Mouse (Mus musculus): ENCODE measurements at regions not wholly inside any gene's neighbourhood (a gene's known extent, or its start where the extent isn't known, plus 50 kb on each side); places are given as distances from the start of the nearest gene placed in this dataset.

GRCm38 (mm10) chr7:95787543-95787942 is 383.5 kb upstream of the Tenm4 start:
- 86% methylated on average over 1 of the region's 1 CpGs for WGBS
- ATAC-seq (ENCODE audit: low read depth) = no peak
- Histone ChIP-seq H3K9me3 (ENCODE audit: control insufficient read depth, low read length) (no peaks in the 10 kb centered on the region), H3K27ac (ENCODE audit: low read length) (no peak overlapping the region), H3K9ac (ENCODE audit: low read length) (no peak overlapping the region), H3K36me3 (ENCODE audit: control insufficient read depth, insufficient read depth, low read length) (no peaks in the 10 kb centered on the region), H3K4me2 (ENCODE audit: low read depth, low read length) (no peak overlapping the region), H3K4me3 (ENCODE audit: low read length) (no peak overlapping the region), H3K27me3 (ENCODE audit: control insufficient read depth, insufficient read depth, low read depth, low read length) (no peaks in the 10 kb centered on the region), H3K4me1 (replicated peaks; ENCODE audit: control insufficient read depth, insufficient read depth, low read length) (no peaks in the 10 kb centered on the region)

- Histone ChIP-seq H3K36me3 (ENCODE audit: control insufficient read depth, insufficient read depth, low read length) (no peaks in the 10 kb centered on the region), H3K4me2 (ENCODE audit: low read depth, low read length) (no peak overlapping the region)
- WGBS = 59% methylated on average over 3 of the region's 3 CpGs
These were observed 383.1 kb upstream of the Tenm4 start for GRCm38 (mm10) chr7:95787951-95788350.

GRCm38 (mm10) chr7:95789424-95789823 is 381.6 kb upstream of the Tenm4 start:
- WGBS = 48% methylated on average over 5 of the region's 5 CpGs
- ATAC-seq (ENCODE audit: low read depth) = no peak
- H3K27ac ChIP-seq (ENCODE audit: low read length) = no peak overlapping the region

More at GRCm38 (mm10) chr7:95787951-95788350, 383.1 kb upstream of the Tenm4 start:
- Histone ChIP-seq H3K9ac (ENCODE audit: low read length) (no peak overlapping the region), H3K9me3 (ENCODE audit: control insufficient read depth, low read length) (no peaks in the 10 kb centered on the region), H3K4me1 (replicated peaks; ENCODE audit: control insufficient read depth, insufficient read depth, low read length) (no peaks in the 10 kb centered on the region), H3K27me3 (ENCODE audit: control insufficient read depth, insufficient read depth, low read depth, low read length) (no peaks in the 10 kb centered on the region), H3K27ac (ENCODE audit: low read length) (no peak overlapping the region), H3K4me3 (ENCODE audit: low read length) (no peak overlapping the region)
- ATAC-seq (ENCODE audit: low read depth) = no peak

GRCm38 (mm10) chr7:95799022-95799421 is 372.0 kb upstream of the Tenm4 start:
- WGBS = 30% methylated on average over 3 of the region's 3 CpGs
- Histone ChIP-seq H3K4me3 (ENCODE audit: low read length) (no peak overlapping the region), H3K27ac (ENCODE audit: low read length) (peak overlapping the region; percentile 44), H3K9ac (ENCODE audit: low read length) (no peak overlapping the region), H3K36me3 (ENCODE audit: control insufficient read depth, insufficient read depth, low read length) (no peaks in the 10 kb centered on the region), H3K4me2 (ENCODE audit: low read depth, low read length) (no peak overlapping the region), H3K9me3 (ENCODE audit: control insufficient read depth, low read length) (no peaks in the 10 kb centered on the region), H3K27me3 (ENCODE audit: control insufficient read depth, insufficient read depth, low read depth, low read length) (no peaks in the 10 kb centered on the region), H3K4me1 (replicated peaks; ENCODE audit: control insufficient read depth, insufficient read depth, low read length) (0 out of 2 replicates have a peak, but pooled peaks cover 2% of the 10 kb centered on the region)
- peak; percentile 73 for ATAC-seq (ENCODE audit: low read depth)

More at GRCm38 (mm10) chr7:95789424-95789823, 381.6 kb upstream of the Tenm4 start:
- Histone ChIP-seq H3K4me1 (replicated peaks; ENCODE audit: control insufficient read depth, insufficient read depth, low read length) (no peaks in the 10 kb centered on the region), H3K9me3 (ENCODE audit: control insufficient read depth, low read length) (no peaks in the 10 kb centered on the region), H3K4me2 (ENCODE audit: low read depth, low read length) (no peak overlapping the region), H3K27me3 (ENCODE audit: control insufficient read depth, insufficient read depth, low read depth, low read length) (no peaks in the 10 kb centered on the region), H3K9ac (ENCODE audit: low read length) (no peak overlapping the region), H3K36me3 (ENCODE audit: control insufficient read depth, insufficient read depth, low read length) (no peaks in the 10 kb centered on the region), H3K4me3 (ENCODE audit: low read length) (no peak overlapping the region)

- Histone ChIP-seq H3K4me1 (replicated peaks; ENCODE audit: control insufficient read depth, insufficient read depth, low read length) (peaks cover 10% of the 10 kb centered on the region; the same call in 1 of the 2 replicates), H3K9ac (ENCODE audit: low read length) (no peak overlapping the region), H3K36me3 (ENCODE audit: control insufficient read depth, insufficient read depth, low read length) (no peaks in the 10 kb centered on the region), H3K4me2 (ENCODE audit: low read depth, low read length) (no peak overlapping the region), H3K9me3 (ENCODE audit: control insufficient read depth, low read length) (no peaks in the 10 kb centered on the region), H3K4me3 (ENCODE audit: low read length) (no peak overlapping the region), H3K27ac (ENCODE audit: low read length) (0 out of 2 replicates have a peak overlapping the region, but pooled peaks have one; percentile 5), H3K27me3 (ENCODE audit: control insufficient read depth, insufficient read depth, low read depth, low read length) (no peaks in the 10 kb centered on the region)
- 18% methylated on average over 3 of the region's 3 CpGs for WGBS
- ATAC-seq (ENCODE audit: low read depth) = peak; percentile 77
These were observed 361.4 kb upstream of the Tenm4 start for GRCm38 (mm10) chr7:95809626-95810025.

- Histone ChIP-seq H3K27me3 (ENCODE audit: control insufficient read depth, insufficient read depth, low read depth, low read length) (no peaks in the 10 kb centered on the region), H3K9me3 (ENCODE audit: control insufficient read depth, low read length) (no peaks in the 10 kb centered on the region), H3K4me3 (ENCODE audit: low read length) (no peak overlapping the region), H3K9ac (ENCODE audit: low read length) (no peak overlapping the region), H3K4me1 (replicated peaks; ENCODE audit: control insufficient read depth, insufficient read depth, low read length) (peaks cover 10% of the 10 kb centered on the region; the same call in 1 of the 2 replicates), H3K27ac (ENCODE audit: low read length) (no peak overlapping the region), H3K36me3 (ENCODE audit: control insufficient read depth, insufficient read depth, low read length) (no peaks in the 10 kb centered on the region), H3K4me2 (ENCODE audit: low read depth, low read length) (no peak overlapping the region)
- 7% methylated on average over 4 of the region's 4 CpGs for WGBS
- peak; percentile 62 for ATAC-seq (ENCODE audit: low read depth)
These were observed 360.9 kb upstream of the Tenm4 start for GRCm38 (mm10) chr7:95810096-95810495.

- Histone ChIP-seq H3K9me3 (ENCODE audit: control insufficient read depth, low read length) (no peaks in the 10 kb centered on the region), H3K27ac (ENCODE audit: low read length) (peak overlapping the region; percentile 69), H3K36me3 (ENCODE audit: control insufficient read depth, insufficient read depth, low read length) (no peaks in the 10 kb centered on the region), H3K27me3 (ENCODE audit: control insufficient read depth, insufficient read depth, low read depth, low read length) (no peaks in the 10 kb centered on the region), H3K4me3 (ENCODE audit: low read length) (no peak overlapping the region), H3K9ac (ENCODE audit: low read length) (no peak overlapping the region), H3K4me2 (ENCODE audit: low read depth, low read length) (no peak overlapping the region), H3K4me1 (replicated peaks; ENCODE audit: control insufficient read depth, insufficient read depth, low read length) (0 out of 2 replicates have a peak, but pooled peaks cover 3% of the 10 kb centered on the region)
- peak; percentile 82 for ATAC-seq (ENCODE audit: low read depth)
- WGBS = 35% methylated on average over 2 of the region's 2 CpGs
These were observed 356.2 kb upstream of the Tenm4 start for GRCm38 (mm10) chr7:95814865-95815264.

- 85% methylated on average over 4 of the region's 4 CpGs for WGBS
These were observed 347.5 kb upstream of the Tenm4 start for GRCm38 (mm10) chr7:95823539-95823938.

GRCm38 (mm10) chr7:95829889-95830288 is 341.2 kb upstream of the Tenm4 start:
- no peak overlapping the region for H3K4me3 ChIP-seq (ENCODE audit: low read length)
- no peak for ATAC-seq (ENCODE audit: low read depth)
- H3K27ac ChIP-seq (ENCODE audit: low read length) = no peak overlapping the region
- no peak overlapping the region for H3K4me2 ChIP-seq (ENCODE audit: low read depth, low read length)
- H3K9ac ChIP-seq (ENCODE audit: low read length) = no peak overlapping the region
- WGBS = 79% methylated on average over 4 of the region's 4 CpGs
- no peaks in the 10 kb centered on the region for H3K27me3 ChIP-seq (ENCODE audit: control insufficient read depth, insufficient read depth, low read depth, low read length)
- H3K36me3 ChIP-seq (ENCODE audit: control insufficient read depth, insufficient read depth, low read length) = no peaks in the 10 kb centered on the region
- H3K4me1 ChIP-seq (replicated peaks; ENCODE audit: control insufficient read depth, insufficient read depth, low read length) = no peaks in the 10 kb centered on the region
- no peaks in the 10 kb centered on the region for H3K9me3 ChIP-seq (ENCODE audit: control insufficient read depth, low read length)

More at GRCm38 (mm10) chr7:95823539-95823938, 347.5 kb upstream of the Tenm4 start:
- H3K27me3 ChIP-seq (ENCODE audit: control insufficient read depth, insufficient read depth, low read depth, low read length) = no peaks in the 10 kb centered on the region
- no peak for ATAC-seq (ENCODE audit: low read depth)
- no peak overlapping the region for H3K4me3 ChIP-seq (ENCODE audit: low read length)
- no peak overlapping the region for H3K9ac ChIP-seq (ENCODE audit: low read length)
- no peak overlapping the region for H3K4me2 ChIP-seq (ENCODE audit: low read depth, low read length)
- H3K36me3 ChIP-seq (ENCODE audit: control insufficient read depth, insufficient read depth, low read length) = no peaks in the 10 kb centered on the region
- H3K27ac ChIP-seq (ENCODE audit: low read length) = no peak overlapping the region
- H3K9me3 ChIP-seq (ENCODE audit: control insufficient read depth, low read length) = no peaks in the 10 kb centered on the region
- no peaks in the 10 kb centered on the region for H3K4me1 ChIP-seq (replicated peaks; ENCODE audit: control insufficient read depth, insufficient read depth, low read length)
